Mouse (Mus musculus): Measurements from ENCODE around the gene Gnpnat1. TPM values are rescaled to one million over a fixed set of nuclear protein-coding genes. Genes with fewer than 3 reads are reported as not detected.

Gene Gnpnat1
- polyA plus RNA-seq, 1 experiment from 2014 or later = 49.7 TPM

GRCm38 (mm10) chr14:45423220-45423619 is 18.5 kb upstream of the Gnpnat1 start:
- Histone ChIP-seq H3K27me3 (replicated peaks; ENCODE audit: control insufficient read depth, insufficient read depth, low read length) (no peaks in the 10 kb centered on the region), H3K27ac (ENCODE audit: low read depth, low read length) (no peak overlapping the region), H3K9me3 (ENCODE audit: control insufficient read depth, low read length) (no peaks in the 10 kb centered on the region), H3K4me3 (ENCODE audit: low read depth, low read length) (no peak overlapping the region), H3K4me2 (no peak overlapping the region), H3K9ac (ENCODE audit: low read depth, low read length) (no peak overlapping the region), H3K4me1 (replicated peaks; ENCODE audit: control insufficient read depth, insufficient read depth, low read length) (no peaks in the 10 kb centered on the region), H3K36me3 (ENCODE audit: control insufficient read depth, insufficient read depth, low read length) (no peaks in the 10 kb centered on the region)
- ATAC-seq (replicated peaks; ENCODE audit: low FRiP score) (peak; percentile 49; the same call in 1 of the 2 replicates), DNase-seq (ENCODE audit: low spot score) (no peak)
- 8% methylated on average over 5 of the region's 5 CpGs for WGBS

- DNase-seq (ENCODE audit: low spot score) (no peak), ATAC-seq (replicated peaks; ENCODE audit: low FRiP score) (no peak)
- Histone ChIP-seq H3K9me3 (ENCODE audit: control insufficient read depth, low read length) (no peaks in the 10 kb centered on the region), H3K27me3 (replicated peaks; ENCODE audit: control insufficient read depth, insufficient read depth, low read length) (no peaks in the 10 kb centered on the region), H3K9ac (ENCODE audit: low read depth, low read length) (no peak overlapping the region), H3K4me2 (no peak overlapping the region), H3K27ac (ENCODE audit: low read depth, low read length) (no peak overlapping the region), H3K36me3 (ENCODE audit: control insufficient read depth, insufficient read depth, low read length) (no peaks in the 10 kb centered on the region), H3K4me3 (ENCODE audit: low read depth, low read length) (no peak overlapping the region), H3K4me1 (replicated peaks; ENCODE audit: control insufficient read depth, insufficient read depth, low read length) (no peaks in the 10 kb centered on the region)
- WGBS = 56% methylated on average over 4 of the region's 4 CpGs
Observed at GRCm38 (mm10) chr14:45422371-45422770, 17.7 kb upstream of the Gnpnat1 start.

DNA sequence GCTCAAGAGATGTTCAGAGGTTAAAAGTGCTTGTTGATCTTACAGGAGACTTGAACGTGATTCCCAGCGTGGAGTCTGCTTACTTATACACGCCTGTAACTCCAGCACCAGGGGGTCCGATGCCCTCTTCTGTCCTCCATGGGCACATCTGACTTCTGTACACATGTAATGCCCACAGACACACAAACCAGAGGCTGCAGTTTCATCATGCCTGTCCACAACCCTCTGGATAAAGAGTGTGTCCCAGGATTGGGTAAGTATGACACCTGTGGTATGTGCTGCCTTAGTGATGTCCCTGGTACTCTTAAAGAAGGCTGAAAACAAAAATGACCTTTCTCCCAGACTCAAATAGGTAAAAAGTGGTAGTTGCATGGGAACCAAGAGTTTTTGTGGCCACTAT is 14.6 kb upstream of the Gnpnat1 start:
- no peak for DNase-seq (ENCODE audit: low spot score)
- ATAC-seq (replicated peaks; ENCODE audit: low FRiP score) = no peak
- no peak overlapping the region for H3K4me2 ChIP-seq
- no peak overlapping the region for H3K27ac ChIP-seq (ENCODE audit: low read depth, low read length)
- H3K36me3 ChIP-seq (ENCODE audit: control insufficient read depth, insufficient read depth, low read length) = no peaks in the 10 kb centered on the region
- H3K9me3 ChIP-seq (ENCODE audit: control insufficient read depth, low read length) = no peaks in the 10 kb centered on the region
- H3K27me3 ChIP-seq (replicated peaks; ENCODE audit: control insufficient read depth, insufficient read depth, low read length) = no peaks in the 10 kb centered on the region
- no peak overlapping the region for H3K9ac ChIP-seq (ENCODE audit: low read depth, low read length)
- H3K4me1 ChIP-seq (replicated peaks; ENCODE audit: control insufficient read depth, insufficient read depth, low read length) = no peaks in the 10 kb centered on the region
- whole genome bisulfite sequencing = 68% methylated on average over 4 of the region's 4 CpGs
- H3K4me3 ChIP-seq (ENCODE audit: low read depth, low read length) = no peak overlapping the region

- no peaks in the 10 kb centered on the region for H3K36me3 ChIP-seq (ENCODE audit: control insufficient read depth, insufficient read depth, low read length)
- H3K27me3 ChIP-seq (replicated peaks; ENCODE audit: control insufficient read depth, insufficient read depth, low read length) = no peaks in the 10 kb centered on the region
- no peak for ATAC-seq (replicated peaks; ENCODE audit: low FRiP score)
- H3K27ac ChIP-seq (ENCODE audit: low read depth, low read length) = no peak overlapping the region
- no peak overlapping the region for H3K4me3 ChIP-seq (ENCODE audit: low read depth, low read length)
- H3K9me3 ChIP-seq (ENCODE audit: control insufficient read depth, low read length) = no peaks in the 10 kb centered on the region
- no peak overlapping the region for H3K9ac ChIP-seq (ENCODE audit: low read depth, low read length)
- WGBS = 84% methylated on average over 3 of the region's 3 CpGs
- DNase-seq (ENCODE audit: low spot score) = no peak
- H3K4me1 ChIP-seq (replicated peaks; ENCODE audit: control insufficient read depth, insufficient read depth, low read length) = no peaks in the 10 kb centered on the region
- no peak overlapping the region for H3K4me2 ChIP-seq
Observed at GRCm38 (mm10) chr14:45418553-45418952, 13.8 kb upstream of the Gnpnat1 start.

GRCm38 (mm10) chr14:45416265-45416664 is 11.6 kb upstream of the Gnpnat1 start:
- WGBS = 85% methylated on average over 4 of the region's 4 CpGs
- Histone ChIP-seq H3K4me3 (ENCODE audit: low read depth, low read length) (no peak overlapping the region), H3K4me1 (replicated peaks; ENCODE audit: control insufficient read depth, insufficient read depth, low read length) (no peaks in the 10 kb centered on the region), H3K4me2 (no peak overlapping the region), H3K36me3 (ENCODE audit: control insufficient read depth, insufficient read depth, low read length) (no peaks in the 10 kb centered on the region), H3K27me3 (replicated peaks; ENCODE audit: control insufficient read depth, insufficient read depth, low read length) (no peaks in the 10 kb centered on the region), H3K9me3 (ENCODE audit: control insufficient read depth, low read length) (no peaks in the 10 kb centered on the region), H3K9ac (ENCODE audit: low read depth, low read length) (no peak overlapping the region), H3K27ac (ENCODE audit: low read depth, low read length) (no peak overlapping the region)
- DNase-seq (ENCODE audit: low spot score) = no peak
- no peak for ATAC-seq (replicated peaks; ENCODE audit: low FRiP score)

DNA sequence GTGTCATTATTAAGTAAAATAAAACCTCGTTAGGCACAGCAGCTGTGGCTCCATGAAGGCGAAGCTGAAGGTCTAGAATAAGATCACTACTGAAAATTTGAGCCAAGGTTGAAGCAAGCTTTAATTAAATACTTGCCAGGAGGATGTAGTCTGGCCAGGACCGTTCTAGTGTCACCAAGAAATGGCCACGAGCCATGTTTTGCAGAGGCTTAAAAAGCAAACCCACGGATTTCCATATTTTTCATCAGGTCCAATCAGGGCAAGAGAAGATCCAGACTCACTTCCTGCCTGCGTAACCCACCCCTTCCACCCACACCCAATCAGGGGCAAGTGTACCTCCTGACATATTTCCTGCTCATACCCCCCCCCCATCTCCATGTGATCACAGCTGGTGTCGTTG is 1.1 kb downstream of the Gnpnat1 start:
- no peak overlapping the region for H3K27ac ChIP-seq (ENCODE audit: low read depth, low read length)
- no peak for ATAC-seq (replicated peaks; ENCODE audit: low FRiP score)
- H3K4me1 ChIP-seq (replicated peaks; ENCODE audit: control insufficient read depth, insufficient read depth, low read length) = no peaks in the 10 kb centered on the region
- 80% methylated on average over 7 of the region's 7 CpGs for WGBS
- no peaks in the 10 kb centered on the region for H3K9me3 ChIP-seq (ENCODE audit: control insufficient read depth, low read length)
- no peak overlapping the region for H3K4me2 ChIP-seq
- H3K27me3 ChIP-seq (replicated peaks; ENCODE audit: control insufficient read depth, insufficient read depth, low read length) = no peaks in the 10 kb centered on the region
- no peak overlapping the region for H3K9ac ChIP-seq (ENCODE audit: low read depth, low read length)
- DNase-seq (ENCODE audit: low spot score) = no peak
- no peaks in the 10 kb centered on the region for H3K36me3 ChIP-seq (ENCODE audit: control insufficient read depth, insufficient read depth, low read length)
- H3K4me3 ChIP-seq (ENCODE audit: low read depth, low read length) = no peak overlapping the region

GRCm38 (mm10) chr14:45399836-45400235 is 4.9 kb downstream of the Gnpnat1 start:
- no peak overlapping the region for H3K9ac ChIP-seq (ENCODE audit: low read depth, low read length)
- H3K4me2 ChIP-seq = no peak overlapping the region
- no peaks in the 10 kb centered on the region for H3K36me3 ChIP-seq (ENCODE audit: control insufficient read depth, insufficient read depth, low read length)
- no peaks in the 10 kb centered on the region for H3K4me1 ChIP-seq (replicated peaks; ENCODE audit: control insufficient read depth, insufficient read depth, low read length)
- ATAC-seq (replicated peaks; ENCODE audit: low FRiP score) (no peak), DNase-seq (ENCODE audit: low spot score) (no peak)
- 68% methylated on average over 3 of the region's 3 CpGs for WGBS
- H3K4me3 ChIP-seq (ENCODE audit: low read depth, low read length) = no peak overlapping the region
- no peaks in the 10 kb centered on the region for H3K9me3 ChIP-seq (ENCODE audit: control insufficient read depth, low read length)
- H3K27me3 ChIP-seq (replicated peaks; ENCODE audit: control insufficient read depth, insufficient read depth, low read length) = no peaks in the 10 kb centered on the region
- no peak overlapping the region for H3K27ac ChIP-seq (ENCODE audit: low read depth, low read length)

DNA sequence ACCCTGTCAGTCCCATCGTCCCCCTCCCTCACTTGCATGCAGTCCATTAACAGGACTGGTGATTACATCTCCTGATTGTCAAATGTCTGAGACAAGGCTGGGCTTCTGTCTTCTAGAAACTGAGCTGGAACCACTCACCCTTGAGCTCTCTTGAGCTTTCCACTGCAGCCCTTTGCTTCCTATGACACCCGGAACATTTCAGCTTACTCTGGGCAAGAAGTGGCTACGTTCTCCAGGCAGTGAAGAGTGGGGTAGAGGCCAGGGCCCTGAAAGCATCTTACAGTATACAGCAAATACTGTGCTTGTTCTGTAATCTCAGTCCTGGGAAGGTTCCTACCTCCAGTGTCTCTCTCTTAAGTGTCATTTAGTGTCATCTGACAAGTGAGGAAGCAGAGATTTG is 15.5 kb downstream of the Gnpnat1 start:
- Histone ChIP-seq H3K4me2 (peak overlapping the region; percentile 84), H3K9ac (ENCODE audit: low read depth, low read length) (peak overlapping the region; percentile 85), H3K4me1 (replicated peaks; ENCODE audit: control insufficient read depth, insufficient read depth, low read length) (peaks cover 13% of the 10 kb centered on the region), H3K4me3 (ENCODE audit: low read depth, low read length) (peak overlapping the region; percentile 83), H3K27me3 (replicated peaks; ENCODE audit: control insufficient read depth, insufficient read depth, low read length) (no peaks in the 10 kb centered on the region), H3K36me3 (ENCODE audit: control insufficient read depth, insufficient read depth, low read length) (no peaks in the 10 kb centered on the region), H3K9me3 (ENCODE audit: control insufficient read depth, low read length) (no peaks in the 10 kb centered on the region), H3K27ac (ENCODE audit: low read depth, low read length) (peak overlapping the region; percentile 77)
- DNase-seq (ENCODE audit: low spot score) = no peak
- no peak for ATAC-seq (replicated peaks; ENCODE audit: low FRiP score)
- WGBS = 22% methylated on average over 3 of the region's 3 CpGs

DNA sequence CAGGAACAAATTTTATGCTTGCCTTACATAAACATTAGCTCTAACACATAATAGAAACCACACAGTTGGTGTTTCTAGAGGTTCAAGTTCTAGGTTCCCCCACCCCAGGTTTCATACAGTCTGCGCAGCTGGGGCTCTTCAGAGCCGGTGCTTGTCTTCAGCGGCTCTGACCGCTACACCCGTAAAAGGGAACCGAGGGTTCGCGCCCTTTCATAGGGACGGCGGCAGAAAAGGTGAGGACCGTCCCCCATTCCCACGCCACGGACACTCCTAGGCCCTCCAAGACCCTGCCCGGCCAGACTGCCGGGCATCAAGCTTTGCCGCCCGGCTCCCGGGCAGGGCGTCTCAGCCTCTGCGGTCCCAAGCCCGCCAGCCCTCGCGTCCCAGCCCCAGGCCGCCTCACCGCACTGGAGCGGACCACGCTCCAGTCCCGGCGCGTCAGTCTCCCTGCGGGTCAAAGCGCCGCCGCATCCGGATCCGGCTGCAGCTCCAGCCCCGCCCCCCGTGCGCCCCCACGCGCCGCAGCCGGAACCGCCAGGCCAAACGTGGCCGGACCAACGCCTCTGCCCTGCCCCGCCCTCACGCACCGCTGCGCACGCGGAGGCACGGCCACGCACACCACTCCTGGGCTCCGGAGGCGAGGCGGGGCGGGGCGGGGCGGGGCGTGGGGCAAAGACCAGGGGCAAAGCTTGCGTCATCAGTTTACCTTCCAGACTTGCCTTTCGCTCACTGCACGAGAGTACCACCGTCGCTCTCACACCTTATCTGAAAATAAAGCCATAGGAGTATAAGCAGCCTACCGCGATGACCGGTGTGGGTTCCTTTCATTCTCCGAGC is 16.1 kb downstream of the Gnpnat1 start:
- Histone ChIP-seq H3K4me1 (replicated peaks; ENCODE audit: control insufficient read depth, insufficient read depth, low read length) (peaks cover 13% of the 10 kb centered on the region), H3K27ac (ENCODE audit: low read depth, low read length) (peak overlapping the region; percentile 77), H3K27me3 (replicated peaks; ENCODE audit: control insufficient read depth, insufficient read depth, low read length) (no peaks in the 10 kb centered on the region), H3K9ac (ENCODE audit: low read depth, low read length) (peak overlapping the region; percentile 85), H3K36me3 (ENCODE audit: control insufficient read depth, insufficient read depth, low read length) (no peaks in the 10 kb centered on the region), H3K9me3 (ENCODE audit: control insufficient read depth, low read length) (no peaks in the 10 kb centered on the region), H3K4me3 (ENCODE audit: low read depth, low read length) (peak overlapping the region; percentile 83), H3K4me2 (peak overlapping the region; percentile 84)
- WGBS = under 1% methylated on average over 70 of the region's 71 CpGs
- peak; percentile 92 for ATAC-seq (replicated peaks; ENCODE audit: low FRiP score)
- peak; percentile 88 for DNase-seq (ENCODE audit: low spot score)

All from liver, embryonic 11.5 days (tissue).